24 mouse cellular contexts compared by ENCODE assay signal in the genomic region with DNA sequence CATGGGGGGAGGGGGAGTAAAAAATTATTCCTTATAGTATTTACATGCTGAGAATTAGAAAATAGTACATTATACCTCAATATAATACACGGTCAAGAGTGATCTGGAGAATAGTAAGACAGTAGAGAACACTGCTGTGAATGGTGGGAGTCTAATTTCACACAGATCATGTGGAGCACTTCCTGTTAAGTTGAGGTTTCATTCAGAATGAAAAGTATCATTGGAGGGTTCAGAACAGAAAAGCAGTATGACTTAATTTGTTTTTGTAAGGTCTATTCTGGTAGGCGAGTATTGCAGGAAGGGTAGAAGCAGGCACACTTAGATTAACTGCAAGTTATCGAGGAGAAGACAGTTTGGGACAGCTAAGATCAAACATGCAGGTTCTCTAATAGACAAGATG. TPM values are rescaled to one million over a fixed set of nuclear protein-coding genes. Genes with fewer than 3 reads are reported as not detected.
"Had no signal": no experiment of that assay in that cellular context is flagged by ENCODE, and none has a peak within 500 bp of the region (broad histone marks: within the 10 kb centered on the region; RNA-seq: fewer than 3 reads in every experiment).

No protein-coding gene starts in this region.

- H3K4me1 ChIP-seq: heart, embryonic 10.5 days; heart, embryonic 12.5 days; hindbrain, embryonic 10.5 days; hindbrain, embryonic 12.5 days; limb, embryonic 10.5 days; limb, embryonic 12.5 days; liver, embryonic 13.5 days; liver, embryonic 15.5 days had no signal

- H3K4me3 ChIP-seq: heart, embryonic 10.5 days; heart, embryonic 12.5 days; hindbrain, embryonic 10.5 days; hindbrain, embryonic 12.5 days; left cerebral cortex, adult 2 months; limb, embryonic 10.5 days; limb, embryonic 12.5 days; liver, embryonic 13.5 days; liver, embryonic 15.5 days had no signal

- H3K9ac ChIP-seq: heart, embryonic 12.5 days; hindbrain, embryonic 12.5 days; hindbrain, embryonic 14.5 days; limb, embryonic 12.5 days; liver, embryonic 13.5 days; liver, embryonic 15.5 days had no signal

- H3K27ac ChIP-seq: heart, embryonic 10.5 days; hindbrain, embryonic 10.5 days; hindbrain, embryonic 12.5 days; hindbrain, embryonic 14.5 days; left cerebral cortex, adult 2 months; limb, embryonic 10.5 days; limb, embryonic 12.5 days; liver, embryonic 13.5 days; liver, embryonic 15.5 days had no signal

- H3K9me3 ChIP-seq: heart, embryonic 10.5 days; heart, embryonic 12.5 days; hindbrain, embryonic 10.5 days; hindbrain, embryonic 12.5 days; limb, embryonic 10.5 days; limb, embryonic 12.5 days had no signal

- H3K4me2 ChIP-seq: heart, embryonic 12.5 days; hindbrain, embryonic 12.5 days; hindbrain, embryonic 14.5 days; limb, embryonic 12.5 days; liver, embryonic 11.5 days; liver, embryonic 13.5 days; liver, embryonic 15.5 days had no signal

- DNase-seq: gastrocnemius, postnatal 36 days; heart, adult 18-20 months; heart, postnatal 10 days; heart, postnatal 4 days; kidney, adult 18-20 months; kidney, adult 8-10 months; kidney, postnatal 14 days; kidney, postnatal 36 days; liver; liver, embryonic 13.5 days had no signal

- ATAC-seq: hindbrain, embryonic 16.5 days; intestine, embryonic 16.5 days had no signal

- H3K27me3 ChIP-seq: heart, embryonic 12.5 days; hindbrain, embryonic 12.5 days; limb, embryonic 12.5 days; liver, embryonic 13.5 days; liver, embryonic 15.5 days had no signal

RNA-seq across cellular contexts. Expression of gene Scg5, which starts 6.3 kb away (rescaled TPM):
- total RNA-seq: gastrocnemius, adult 18-20 months; gastrocnemius, postnatal 36 days; heart, postnatal 25 days had no signal
